Mouse (Mus musculus) megakaryocyte, embryonic 14.5 days (primary cell): Measurements from ENCODE around the gene Dennd1a.

Experiments
- FLI1 ChIP-seq: IDR thresholded peaks from 2 replicates; pipeline ENCODE4 v1.6.1; 2012; ENCODE audit warnings: low read length, inconsistent platforms, mixed read lengths
- GATA1 ChIP-seq: IDR thresholded peaks from 3 replicates; pipeline ENCODE4 v1.6.1; 2012; ENCODE audit warnings: mixed read lengths, low read length, inconsistent platforms, borderline replicate concordance

DNA sequence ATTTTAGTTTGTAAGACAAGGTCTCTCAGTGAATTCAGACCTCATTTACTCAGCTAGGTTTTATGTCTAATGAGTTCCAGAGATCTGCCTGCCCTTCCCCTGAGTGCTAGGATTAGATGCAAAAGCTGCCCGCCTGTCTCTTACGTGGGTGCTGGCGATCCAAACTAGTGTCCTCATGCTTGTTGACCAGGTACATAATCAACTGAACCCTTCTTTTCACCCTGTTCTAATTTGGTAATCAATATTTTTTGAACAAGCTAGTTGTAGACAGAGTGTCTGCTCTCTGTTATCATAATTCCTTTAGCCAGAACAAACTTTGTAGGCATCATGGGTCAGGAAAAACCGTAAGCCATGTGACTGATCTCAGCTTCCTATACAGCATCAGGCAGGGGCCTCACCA, 241.9 kb downstream of the Dennd1a start:
- no peak for TF ChIP-seq GATA1
- no peak for TF ChIP-seq FLI1
